Mouse (Mus musculus) ES-E14 (cell line): ENCODE measurements at regions not wholly inside any gene's neighbourhood (a gene's known extent, or its start where the extent isn't known, plus 50 kb on each side); places are given as distances from the start of the nearest gene placed in this dataset.

Source experiments
- DNase-seq: peaks from one replicate; pipeline ENCODE4 v3.0.0-alpha.2; 2013; ENCODE audit warnings: low read depth, low spot score
- H3K27ac ChIP-seq: 2 replicates; pipeline ENCODE4 v1.5.1; 2012; ENCODE audit warnings: low read depth, mild to moderate bottlenecking, low read length, moderate library complexity, mixed read lengths; ENCODE audit not compliant: poor library complexity, insufficient read depth, severe bottlenecking
- H3K36me3 ChIP-seq: 2 replicates; pipeline ENCODE4 v1.6.1; 2012; ENCODE audit warnings: mild to moderate bottlenecking, low read length, moderate library complexity, mixed read lengths; ENCODE audit not compliant: control insufficient read depth, poor library complexity, insufficient read depth, severe bottlenecking
- H3K4me1 ChIP-seq, 2 experiments: fragments of 150-350 bp in 1 of 2; sonication (generic) in 1 of 2; 2 replicates each; pipeline ENCODE4 v1.6.1; 2012; ENCODE audit warnings: low read length in 2 of 2, mild to moderate bottlenecking in 1 of 2, mixed read lengths in 1 of 2; ENCODE audit not compliant: control insufficient read depth in 2 of 2, insufficient read depth in 2 of 2, poor library complexity in 1 of 2
- H3K4me3 ChIP-seq, 2 experiments: fragments of 150-350 bp in 1 of 2; sonication (generic) in 1 of 2; 2 replicates each; pipeline ENCODE4 v1.5.1; 2012; ENCODE audit warnings: low read length in 2 of 2, low read depth in 1 of 2, mild to moderate bottlenecking in 1 of 2, mixed read lengths in 1 of 2; ENCODE audit not compliant: insufficient read depth in 1 of 2, poor library complexity in 1 of 2, severe bottlenecking in 1 of 2
- H3K9ac ChIP-seq: 2 replicates; pipeline ENCODE4 v1.6.1; 2012; ENCODE audit warnings: low read depth, mild to moderate bottlenecking, low read length, mixed read lengths; ENCODE audit not compliant: poor library complexity, insufficient read depth, severe bottlenecking
- H3K9me3 ChIP-seq: fragments of 150-350 bp; sonication (generic); 2 replicates; pipeline ENCODE4 v1.6.1; 2012; ENCODE audit warnings: low read depth, mild to moderate bottlenecking, low read length; ENCODE audit not compliant: control insufficient read depth, insufficient read depth
- CHD2 ChIP-seq: IDR thresholded peaks from 2 replicates; pipeline ENCODE4 v1.6.1; 2014; ENCODE audit warnings: mild to moderate bottlenecking, low read depth, low read length, inconsistent platforms
- HCFC1 ChIP-seq: IDR thresholded peaks from 2 replicates; pipeline ENCODE4 v1.6.1; 2012; ENCODE audit warnings: low read length, inconsistent platforms, borderline replicate concordance; ENCODE audit not compliant: insufficient read depth
- MAFK ChIP-seq: IDR thresholded peaks from 2 replicates; pipeline ENCODE4 v1.6.1; 2014; ENCODE audit warnings: mild to moderate bottlenecking, low read depth, low read length, inconsistent platforms; ENCODE audit not compliant: insufficient read depth
- ZC3H11A ChIP-seq: IDR thresholded peaks from 2 replicates; pipeline ENCODE4 v1.6.1; 2012; ENCODE audit warnings: low read depth, mild to moderate bottlenecking, inconsistent platforms, low read length, borderline replicate concordance
- ZNF384 ChIP-seq: IDR thresholded peaks from 2 replicates; pipeline ENCODE4 v1.6.1; 2012; ENCODE audit warnings: low read depth, low read length, inconsistent platforms
- in situ Hi-C, 2 experiments: fragments of 600-800 bp; cut with MboI; formaldehyde crosslinking; loops; one replicate each; pipeline ENCODE4 v1.15.1; 2025; ENCODE audit warnings: low sequenced_read_pairs in 2 of 2, inconsistent platforms in 1 of 2; ENCODE audit not compliant: unreplicated experiment in 2 of 2

- no peak overlapping the region for H3K4me3 ChIP-seq
- H3K9ac ChIP-seq, result no peak overlapping the region
- DNase-seq, result no peak
- in situ Hi-C loops, result no loop called here
- no peaks in the 10 kb centered on the region for H3K4me1 ChIP-seq
- H3K9me3 ChIP-seq, result no peaks in the 10 kb centered on the region
- H3K36me3 ChIP-seq, result no peaks in the 10 kb centered on the region
- TF ChIP-seq HCFC1, result no peak
- TF ChIP-seq ZC3H11A, result no peak
- TF ChIP-seq ZNF384, result no peak
- no peak for TF ChIP-seq CHD2
- no peak for TF ChIP-seq MAFK
- H3K27ac ChIP-seq, result no peak overlapping the region
Observed at GRCm38 (mm10) chr12:12497277-12497841, 235.4 kb downstream of the Fam49a start.

DNA sequence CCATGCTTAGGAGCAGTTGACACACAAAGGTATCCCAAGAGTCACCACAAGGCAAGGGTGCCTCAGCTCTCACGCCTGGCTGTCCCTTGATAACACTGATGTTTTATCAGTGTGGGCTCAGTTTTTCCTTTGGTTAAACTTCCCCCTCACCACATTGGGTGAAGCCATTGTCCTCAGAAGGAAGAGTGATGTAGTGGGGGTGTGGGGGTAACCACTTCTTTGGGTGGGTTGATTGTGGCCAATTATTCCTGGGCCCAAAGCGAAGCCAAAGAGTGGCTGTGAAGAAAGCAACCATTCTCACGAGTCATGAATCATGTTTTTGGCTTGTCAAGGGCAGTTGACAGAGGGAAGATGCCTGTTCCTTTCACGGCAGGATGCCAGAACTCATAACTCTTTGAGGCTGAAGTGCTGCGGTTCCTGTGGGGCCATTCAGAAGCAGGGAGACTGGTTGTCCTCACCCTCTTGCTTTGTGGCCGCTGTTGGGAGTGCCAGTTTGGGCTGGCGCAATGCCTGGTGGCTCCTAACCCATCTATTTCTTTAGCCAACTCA lies 234.7 kb downstream of the Fam49a start:
- no peaks in the 10 kb centered on the region for H3K9me3 ChIP-seq
- no peaks in the 10 kb centered on the region for H3K4me1 ChIP-seq
- no peak for TF ChIP-seq ZNF384
- TF ChIP-seq HCFC1, result no peak
- no peak for TF ChIP-seq ZC3H11A
- TF ChIP-seq CHD2, result no peak
- TF ChIP-seq MAFK, result no peak
- H3K9ac ChIP-seq, result no peak overlapping the region
- no peak overlapping the region for H3K27ac ChIP-seq
- no peaks in the 10 kb centered on the region for H3K36me3 ChIP-seq
- DNase-seq, result no peak
- no peak overlapping the region for H3K4me3 ChIP-seq
- in situ Hi-C loops, result no loop called here

- no peaks in the 10 kb centered on the region for H3K9me3 ChIP-seq
- DNase-seq, result no peak
- H3K27ac ChIP-seq, result no peak overlapping the region
- TF ChIP-seq HCFC1 (no peak), ZC3H11A (no peak), MAFK (no peak)
- in situ Hi-C loops, result no loop called here
- H3K4me3 ChIP-seq, result no peak overlapping the region
- no peak overlapping the region for H3K9ac ChIP-seq
- no peaks in the 10 kb centered on the region for H3K36me3 ChIP-seq
- H3K4me1 ChIP-seq, result no peaks in the 10 kb centered on the region
Observed at GRCm38 (mm10) chr12:12490173-12490572, 228.2 kb downstream of the Fam49a start.

DNA sequence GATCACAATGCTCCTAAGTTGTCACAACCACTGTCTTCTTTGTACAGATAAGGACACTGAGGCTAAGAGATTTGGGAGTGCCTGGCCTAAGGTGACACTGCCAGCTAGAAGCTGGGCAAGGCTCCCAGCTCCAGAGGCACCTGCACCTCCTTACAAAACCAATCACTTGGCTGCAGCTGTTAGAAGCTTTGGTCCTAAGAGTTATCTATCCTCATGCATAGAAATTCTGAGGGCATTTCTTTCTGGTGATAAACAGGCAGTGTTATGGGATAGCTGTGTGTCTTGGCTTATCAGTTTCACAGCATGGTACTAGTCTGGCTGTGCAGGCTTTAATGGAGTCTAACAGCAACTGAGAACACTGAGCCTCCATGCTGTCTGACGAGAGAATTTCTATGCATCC lies 226.2 kb downstream of the Fam49a start:
- TF ChIP-seq CHD2 (no peak), ZNF384 (no peak), HCFC1 (no peak), MAFK (no peak), ZC3H11A (no peak)
- no peak overlapping the region for H3K27ac ChIP-seq
- in situ Hi-C loops, result no loop called here
- no peaks in the 10 kb centered on the region for H3K36me3 ChIP-seq
- DNase-seq, result no peak
- H3K9me3 ChIP-seq, result no peaks in the 10 kb centered on the region
- H3K4me1 ChIP-seq, result no peaks in the 10 kb centered on the region
- H3K4me3 ChIP-seq, result no peak overlapping the region
- H3K9ac ChIP-seq, result no peak overlapping the region
